Mouse (Mus musculus) small intestine, adult 2 months (tissue): Measurements from ENCODE around the gene Arid5b.

Experiments
- CTCF ChIP-seq: fragments of 200-500 bp; IDR thresholded peaks from 2 replicates; pipeline ENCODE4 v1.5.1; 2012; ENCODE audit warnings: low read depth, mild to moderate bottlenecking, control low read depth, inconsistent platforms, low read length, moderate library complexity, mixed read lengths; ENCODE audit not compliant: insufficient replicate concordance, insufficient read length; ENCODE audit errors: extremely low read depth
- POLR2A ChIP-seq: fragments of 200-500 bp; IDR thresholded peaks from 2 replicates; pipeline ENCODE4 v1.6.1; 2012; ENCODE audit warnings: low read depth, mild to moderate bottlenecking, control low read depth, inconsistent platforms, low read length, moderate library complexity

DNA sequence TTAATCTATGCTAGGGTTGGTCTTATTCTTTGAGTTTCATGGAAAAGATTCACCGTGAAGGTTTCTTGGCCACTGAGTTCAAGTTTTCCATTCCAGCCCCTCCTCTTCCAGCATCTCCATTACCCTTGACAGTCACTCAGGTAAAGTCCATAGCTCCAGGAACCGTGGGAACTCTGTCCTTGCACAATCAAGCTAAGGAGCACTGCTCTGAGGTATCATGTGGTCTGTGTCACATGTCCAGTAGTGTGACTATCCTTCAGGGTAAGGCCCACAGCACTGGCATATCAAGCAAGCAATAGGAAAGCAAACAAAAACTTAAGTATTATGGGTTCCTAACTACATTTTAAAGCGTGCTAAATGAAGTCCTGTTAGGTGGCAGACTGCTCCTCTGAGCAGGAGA, 22.4 kb downstream of the Arid5b start:
- no peak for TF ChIP-seq CTCF
- no peak for TF ChIP-seq POLR2A
